Mouse (Mus musculus) bone marrow, adult 2 months (tissue): Measurements from ENCODE around the gene Tmem174.

Source experiments
- CTCF ChIP-seq: fragments of 200-500 bp; IDR thresholded peaks from 2 replicates; pipeline ENCODE4 v1.5.1; 2011; ENCODE audit warnings: low read length, control low read depth; ENCODE audit not compliant: control insufficient read depth, insufficient read depth
- POLR2A ChIP-seq: fragments of 200-500 bp; IDR thresholded peaks from 2 replicates; pipeline ENCODE4 v1.6.1; 2011; ENCODE audit warnings: low read depth, mild to moderate bottlenecking, control low read depth, low read length, borderline replicate concordance; ENCODE audit not compliant: control insufficient read depth

DNA sequence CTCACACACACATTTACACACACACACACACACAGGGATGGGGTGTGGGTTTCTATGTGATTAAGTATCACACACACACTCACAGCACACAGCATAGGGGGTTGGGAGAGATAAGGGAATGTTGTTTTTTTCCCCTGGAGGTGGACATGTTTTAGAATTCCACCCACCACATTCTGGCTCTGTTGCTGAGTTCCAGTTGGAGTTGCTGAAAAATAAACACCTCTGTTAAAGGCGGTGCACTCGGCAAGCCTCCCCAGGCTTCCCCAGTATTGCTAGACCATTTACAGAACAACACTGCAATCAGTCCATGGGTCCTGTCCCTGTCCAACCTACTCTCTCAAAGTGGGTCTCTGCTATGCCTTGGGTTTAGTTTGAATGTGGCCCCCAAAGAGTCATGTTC lies 15.0 kb upstream of the Tmem174 start:
- TF ChIP-seq CTCF (no peak), POLR2A (no peak)
